Mouse (Mus musculus) lung, adult 2 months (tissue): ENCODE measurements at regions not wholly inside any gene's neighbourhood (a gene's known extent, or its start where the extent isn't known, plus 50 kb on each side); places are given as distances from the start of the nearest gene placed in this dataset.

Source experiments
- CTCF ChIP-seq: fragments of 200-500 bp; IDR thresholded peaks from 2 replicates; pipeline ENCODE4 v1.5.1; 2011; ENCODE audit warnings: mild to moderate bottlenecking, low read length, control low read depth; ENCODE audit not compliant: insufficient read depth
- POLR2A ChIP-seq: fragments of 200-500 bp; IDR thresholded peaks from 2 replicates; pipeline ENCODE4 v1.6.1; 2011; ENCODE audit warnings: low read depth, mild to moderate bottlenecking, control low read depth, low read length, borderline replicate concordance; ENCODE audit errors: extremely low read depth

DNA sequence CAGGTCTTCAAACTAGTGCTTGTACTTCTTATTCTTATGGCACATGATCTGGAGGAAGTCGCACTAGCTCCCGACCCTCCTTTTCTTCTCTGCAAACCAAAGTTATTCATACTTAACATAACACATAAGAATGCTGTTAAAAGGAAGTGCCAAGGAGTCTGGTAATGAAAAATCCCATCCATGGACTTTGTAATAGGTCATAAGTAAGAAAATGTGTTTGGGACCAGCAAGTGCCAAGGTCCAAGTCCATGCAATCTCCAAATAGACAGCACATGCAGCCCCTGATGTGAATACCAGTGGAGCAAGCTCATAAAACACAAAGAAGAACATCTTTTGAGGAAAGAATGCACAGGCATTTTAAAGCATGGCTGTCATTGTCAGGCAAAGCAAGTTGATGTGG, 481.4 kb downstream of the Nuf2 start:
- no peak for TF ChIP-seq CTCF
- no peak for TF ChIP-seq POLR2A
